25 mouse cellular contexts compared by ENCODE assay signal in the genomic region with DNA sequence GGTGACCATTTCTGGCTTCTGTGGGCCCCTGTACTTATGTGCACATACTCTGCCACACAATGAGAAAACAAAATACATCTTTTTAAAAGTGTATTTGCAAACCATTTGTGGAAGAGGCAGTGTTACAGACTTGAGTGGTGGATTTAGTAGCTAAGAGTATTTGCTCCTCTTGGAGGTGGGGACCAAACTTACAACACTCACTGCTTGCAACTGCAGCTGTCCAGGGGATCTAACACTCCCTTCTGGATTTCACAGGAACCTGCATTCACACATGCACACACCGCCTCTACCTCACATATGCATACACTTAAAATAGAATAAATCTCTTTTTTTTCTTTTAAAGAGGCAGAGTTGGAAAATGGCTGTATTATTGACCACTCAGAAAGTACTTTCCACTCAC.
"Had no signal": no experiment of that assay in that cellular context is flagged by ENCODE, and none has a peak within 500 bp of the region (broad histone marks: within the 10 kb centered on the region; RNA-seq: fewer than 3 reads in every experiment).

No protein-coding gene starts in this region.

- H3K36me3 ChIP-seq: heart, embryonic 12.5 days; hindbrain, embryonic 10.5 days; hindbrain, embryonic 12.5 days; intestine, embryonic 15.5 days; limb, embryonic 10.5 days; limb, embryonic 12.5 days had no signal

- H3K9ac ChIP-seq: heart, embryonic 12.5 days; hindbrain, embryonic 12.5 days; hindbrain, embryonic 14.5 days; intestine, embryonic 15.5 days; limb, embryonic 12.5 days had no signal

- H3K4me3 ChIP-seq: gastrocnemius, adult 2 months; heart, adult 2 months; heart, embryonic 12.5 days; hindbrain, embryonic 10.5 days; hindbrain, embryonic 12.5 days; intestine, embryonic 15.5 days; layer of hippocampus, adult 2 months; left cerebral cortex, adult 2 months; limb, embryonic 10.5 days; limb, embryonic 12.5 days had no signal

- H3K9me3 ChIP-seq: heart, embryonic 12.5 days; hindbrain, embryonic 10.5 days; hindbrain, embryonic 12.5 days; intestine, embryonic 15.5 days; limb, embryonic 10.5 days; limb, embryonic 12.5 days had no signal

- H3K27ac ChIP-seq: gastrocnemius, adult 2 months; heart, adult 2 months; hindbrain, embryonic 10.5 days; hindbrain, embryonic 12.5 days; hindbrain, embryonic 14.5 days; intestine, embryonic 15.5 days; layer of hippocampus, adult 2 months; left cerebral cortex, adult 2 months; limb, embryonic 10.5 days; limb, embryonic 12.5 days had no signal

- H3K4me2 ChIP-seq: heart, embryonic 12.5 days; hindbrain, embryonic 12.5 days; hindbrain, embryonic 14.5 days; intestine, embryonic 15.5 days; limb, embryonic 12.5 days; liver, embryonic 11.5 days had no signal

- DNase-seq: gastrocnemius, adult 2 months; gastrocnemius, postnatal 10 days; gastrocnemius, postnatal 25 days; heart, adult 2 months; heart, postnatal 10 days; heart, postnatal 4 days; kidney, adult 18-20 months; kidney, adult 8-10 months; kidney, postnatal 10 days; kidney, postnatal 25 days; kidney, postnatal 4 days; liver had no signal

- H3K27me3 ChIP-seq: heart, embryonic 12.5 days; hindbrain, embryonic 12.5 days; intestine, embryonic 15.5 days; limb, embryonic 12.5 days had no signal

- ATAC-seq: hindbrain, embryonic 16.5 days; inflammation-experienced regulatory T-cells, adult 6 months; intestine, embryonic 15.5 days; intestine, postnatal 0 days had no signal

- H3K4me1 ChIP-seq: heart, embryonic 12.5 days; hindbrain, embryonic 12.5 days; intestine, embryonic 15.5 days; limb, embryonic 10.5 days; limb, embryonic 12.5 days had no signal
